Mouse (Mus musculus) macrophage (primary cell): ENCODE data around the gene Olfr494. TPM values are rescaled to one million over a fixed set of nuclear protein-coding genes. Genes with fewer than 3 reads are reported as not detected.

Experiments used
- H3K27ac ChIP-seq: fragments of 350-480 bp; formaldehyde crosslinking; 2 replicates; pipeline ENCODE4 v1.9.0; 2021
- H3K36me3 ChIP-seq: fragments of 350-480 bp; formaldehyde crosslinking; 2 replicates; pipeline ENCODE4 v1.9.0; 2021; ENCODE audit errors: inconsistent target
- H3K4me3 ChIP-seq: fragments of 350-480 bp; formaldehyde crosslinking; 2 replicates; pipeline ENCODE4 v1.9.0; 2021; ENCODE audit errors: inconsistent target
- H3K79me2 ChIP-seq: fragments of 350-480 bp; formaldehyde crosslinking; 2 replicates; pipeline ENCODE4 v1.9.0; 2021; ENCODE audit errors: inconsistent target
- WGBS: methylation state at CpG from one replicate; pipeline ENCODE4 v1.1.7; 2026; ENCODE audit warnings: inconsistent platforms; ENCODE audit not compliant: missing documents; 5-methylcytosine and 5-hydroxymethylcytosine counted together
- polyA plus RNA-seq: library from polyadenylated mRNA; stranded (reverse); fragments of 250-400 nt; gene quantifications from 3 replicates; pipeline ENCODE4 v1.2.4, GENCODE M21; 2018; ENCODE audit warnings: inconsistent platforms
- total RNA-seq, 78 experiments: library from RNA; depleted of rRNA; stranded (reverse); fragments of 250-400 nt; gene quantifications; 1 replicate in 9 of 78; 2 replicates in 24 of 78; 3 replicates in 43 of 78; 4 replicates in 2 of 78; pipeline ENCODE4 v1.2.4; 2018; ENCODE audit warnings: inconsistent platforms in 56 of 78

The Olfr494 gene
- not detected for total RNA-seq (2018; cell fraction: chromatin; rRNA removed)
- not detected for total RNA-seq (2018; cell fraction: cytosol; rRNA removed)
- not detected for total RNA-seq (2018; cell fraction: nucleus; rRNA removed)
- polyA plus RNA-seq: not detected in 3 replicates

- Histone ChIP-seq H3K36me3 (no peaks in the 10 kb centered on the region), H3K27ac (no peak within 1 kb of the TSS), H3K79me2 (no peaks in the 10 kb centered on the region), H3K4me3 (no peak within 1 kb of the TSS)
- 76% methylated on average over 3 of the region's 3 CpGs for WGBS
Measured at GRCm38 (mm10) chr7:108365035-108365434, at the start of gene Olfr494. Gene Olfr494 (plus strand): TSS chr7:108365335.

- Histone ChIP-seq H3K36me3 (no peaks in the 10 kb centered on the region), H3K4me3 (no peak within 1 kb of the TSS), H3K27ac (no peak within 1 kb of the TSS), H3K79me2 (no peaks in the 10 kb centered on the region)
- 73% methylated on average over 2 of the region's 2 CpGs for WGBS
Measured at GRCm38 (mm10) chr7:108323574-108323973, 41.6 kb upstream of the Olfr494 start, which contains the start of gene Olfr492. Gene Olfr492 (minus strand): TSS chr7:108323674.

GRCm38 (mm10) chr7:108346879-108347278 lies 18.3 kb upstream of the Olfr494 start, which contains the start of gene Olfr493:
Gene Olfr493 (minus strand): TSS chr7:108346979.
- no peaks in the 10 kb centered on the region for H3K79me2 ChIP-seq
- WGBS: 75% methylated on average over 1 of the region's 1 CpGs

GRCm38 (mm10) chr7:108392867-108393266 lies 27.7 kb downstream of the Olfr494 start, which contains the start of gene Olfr495:
Gene Olfr495 (plus strand): TSS chr7:108393167.
- 75% methylated on average over 1 of the region's 1 CpGs for WGBS
- no peaks in the 10 kb centered on the region for H3K36me3 ChIP-seq
- no peak within 1 kb of the TSS for H3K27ac ChIP-seq
- no peak within 1 kb of the TSS for H3K4me3 ChIP-seq
- no peaks in the 10 kb centered on the region for H3K79me2 ChIP-seq

More at GRCm38 (mm10) chr7:108346879-108347278, 18.3 kb upstream of the Olfr494 start, which contains the start of gene Olfr493:
- H3K27ac ChIP-seq: no peak within 1 kb of the TSS
- H3K4me3 ChIP-seq: no peak within 1 kb of the TSS
- no peaks in the 10 kb centered on the region for H3K36me3 ChIP-seq

Other genes starting within 250 kb of the Olfr494 start
- not detected in 3 replicates for gene Olfr484, start 237.9 kb upstream of the Olfr494 start, polyA plus RNA-seq
- gene Olfr485, start 205.5 kb upstream of the Olfr494 start, polyA plus RNA-seq: not detected in 3 replicates
- not detected in 3 replicates for gene Olfr486, start 192.6 kb upstream of the Olfr494 start, polyA plus RNA-seq
- gene Olfr487, start 150.7 kb upstream of the Olfr494 start, polyA plus RNA-seq: not detected in 3 replicates
- not detected in 3 replicates for gene Olfr488, start 107.0 kb upstream of the Olfr494 start, polyA plus RNA-seq
- gene Olfr490, start 76.4 kb upstream of the Olfr494 start, polyA plus RNA-seq: not detected in 3 replicates
- not detected in 3 replicates for gene Olfr491, start 51.9 kb upstream of the Olfr494 start, polyA plus RNA-seq
- not detected in 3 replicates for gene Olfr492, start 41.7 kb upstream of the Olfr494 start, polyA plus RNA-seq
- gene Olfr493, start 18.4 kb upstream of the Olfr494 start, polyA plus RNA-seq: not detected in 3 replicates
- gene Olfr495, start 27.8 kb downstream of the Olfr494 start, polyA plus RNA-seq: not detected in 3 replicates
- gene Olfr497, start 55.1 kb downstream of the Olfr494 start, polyA plus RNA-seq: not detected in 3 replicates
- gene Olfr498, start 100.0 kb downstream of the Olfr494 start, polyA plus RNA-seq: not detected in 3 replicates
- not detected in 3 replicates for gene Olfr502, start 159.7 kb downstream of the Olfr494 start, polyA plus RNA-seq
- gene Olfr503, start 179.2 kb downstream of the Olfr494 start, polyA plus RNA-seq: not detected in 3 replicates
- not detected in 3 replicates for gene Olfr504, start 200.5 kb downstream of the Olfr494 start, polyA plus RNA-seq
- gene Olfr506, start 245.5 kb downstream of the Olfr494 start, polyA plus RNA-seq: not detected in 3 replicates